Mouse (Mus musculus): ENCODE data around the gene Lzts3. TPM values are rescaled to one million over a fixed set of nuclear protein-coding genes. Genes with fewer than 3 reads are reported as not detected.

Lzts3 gene
- total and polyA plus RNA-seq, 2 experiments from 2014 or later = 20.0 to 76.8 TPM

DNA sequence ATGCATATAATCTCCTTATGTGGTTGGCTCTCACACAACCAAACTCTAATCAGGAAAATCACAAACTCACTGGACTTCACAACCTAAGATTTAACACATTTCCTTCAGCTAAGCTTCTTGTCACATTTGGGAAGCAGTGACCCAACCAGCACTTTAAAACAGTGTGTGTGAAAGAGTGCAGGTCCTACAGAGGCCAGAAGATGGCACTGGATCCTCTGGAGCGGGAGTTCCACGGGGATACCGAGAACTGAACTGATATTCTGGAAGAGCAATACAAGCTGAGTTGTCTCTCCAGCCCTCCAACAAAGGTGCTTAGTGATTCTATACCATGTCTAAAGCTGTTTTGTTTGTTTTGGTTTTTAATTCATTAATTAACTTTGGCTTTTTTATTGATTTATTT, 29.5 kb downstream of the Lzts3 start:
- DNase-seq (ENCODE audit: low spot score) (peak; percentile 31), ATAC-seq (no peak)
- Histone ChIP-seq H3K36me3 (ENCODE audit: insufficient read depth, low read length) (peaks cover 15% of the 10 kb centered on the region), H3K4me3 (ENCODE audit: low read length) (no peak overlapping the region), H3K4me2 (ENCODE audit: low read depth, low read length) (no peak overlapping the region), H3K9ac (replicated peaks; ENCODE audit: low read length) (no peak overlapping the region), H3K27me3 (ENCODE audit: insufficient read depth, low read length) (no peaks in the 10 kb centered on the region), H3K4me1 (ENCODE audit: insufficient read depth, low read length) (no peaks in the 10 kb centered on the region), H3K9me3 (ENCODE audit: low read length) (no peaks in the 10 kb centered on the region), H3K27ac (no peak overlapping the region)
- WGBS = 62% methylated on average over 3 of the region's 3 CpGs
- TF ChIP-seq CTCF (IDR thresholded peaks at IDR 0.05; ENCODE audit: low read depth) = peak; percentile 55

DNA sequence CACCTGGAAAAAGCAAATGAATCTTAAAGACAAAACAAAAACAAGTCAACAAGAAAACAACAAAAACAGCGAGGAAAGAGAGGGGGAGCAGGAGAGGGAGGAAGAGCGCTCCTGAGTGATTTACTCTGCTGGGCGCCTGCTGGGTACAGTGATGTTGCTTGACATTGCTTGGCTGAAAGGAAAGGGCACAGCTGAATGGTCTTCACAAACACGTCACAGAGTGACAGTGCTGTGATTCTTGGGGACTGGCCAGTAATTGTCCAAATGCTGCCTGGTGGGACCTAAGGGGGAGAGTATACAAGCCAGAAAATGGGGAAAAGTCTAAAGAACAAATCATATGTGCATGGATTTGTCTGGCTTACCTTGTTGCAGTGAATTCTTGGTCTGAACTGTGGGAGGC, 40.4 kb downstream of the Lzts3 start:
- H3K4me1 ChIP-seq (ENCODE audit: insufficient read depth, low read length) = no peaks in the 10 kb centered on the region
- no peak for ATAC-seq
- H3K27ac ChIP-seq = no peak overlapping the region
- H3K9me3 ChIP-seq (ENCODE audit: low read length) = no peaks in the 10 kb centered on the region
- no peaks in the 10 kb centered on the region for H3K27me3 ChIP-seq (ENCODE audit: insufficient read depth, low read length)
- TF ChIP-seq CTCF (IDR thresholded peaks at IDR 0.05; ENCODE audit: low read depth) = no peak
- H3K36me3 ChIP-seq (ENCODE audit: insufficient read depth, low read length) = peaks cover 33% of the 10 kb centered on the region
- DNase-seq (ENCODE audit: low spot score) = no peak
- H3K4me3 ChIP-seq (ENCODE audit: low read length) = no peak overlapping the region
- no peak overlapping the region for H3K9ac ChIP-seq (replicated peaks; ENCODE audit: low read length)
- H3K4me2 ChIP-seq (ENCODE audit: low read depth, low read length) = no peak overlapping the region
- 71% methylated on average over 4 of the region's 4 CpGs for WGBS

DNA sequence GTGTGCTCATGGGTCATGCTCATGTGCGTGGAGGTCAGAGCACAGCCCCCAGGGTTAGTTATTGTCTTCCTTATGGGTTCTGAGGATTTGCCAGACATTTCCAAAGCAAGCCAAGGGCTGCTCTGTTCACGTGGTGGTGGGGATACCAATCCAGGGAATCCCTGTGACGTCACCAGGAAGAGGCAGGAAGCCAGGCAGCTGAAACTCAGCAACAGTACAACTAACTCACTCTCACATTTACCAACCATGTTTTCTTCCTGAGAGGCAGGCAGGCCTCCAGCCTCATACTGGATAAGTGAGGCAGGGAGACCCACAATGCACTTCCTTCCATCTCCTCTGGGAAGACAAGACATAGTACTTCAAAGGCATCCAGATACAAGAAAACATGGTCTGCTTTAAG, 44.2 kb downstream of the Lzts3 start:
- Histone ChIP-seq H3K9ac (replicated peaks; ENCODE audit: low read length) (no peak overlapping the region), H3K9me3 (ENCODE audit: low read length) (no peaks in the 10 kb centered on the region), H3K27me3 (ENCODE audit: insufficient read depth, low read length) (no peaks in the 10 kb centered on the region), H3K4me2 (ENCODE audit: low read depth, low read length) (no peak overlapping the region), H3K27ac (no peak overlapping the region), H3K4me3 (ENCODE audit: low read length) (no peak overlapping the region), H3K4me1 (ENCODE audit: insufficient read depth, low read length) (no peaks in the 10 kb centered on the region), H3K36me3 (ENCODE audit: insufficient read depth, low read length) (peaks cover 38% of the 10 kb centered on the region)
- WGBS = 62% methylated on average over 3 of the region's 3 CpGs
- no peak for TF ChIP-seq CTCF (IDR thresholded peaks at IDR 0.05; ENCODE audit: low read depth)
- no peak for DNase-seq (ENCODE audit: low spot score)
- no peak for ATAC-seq

DNA sequence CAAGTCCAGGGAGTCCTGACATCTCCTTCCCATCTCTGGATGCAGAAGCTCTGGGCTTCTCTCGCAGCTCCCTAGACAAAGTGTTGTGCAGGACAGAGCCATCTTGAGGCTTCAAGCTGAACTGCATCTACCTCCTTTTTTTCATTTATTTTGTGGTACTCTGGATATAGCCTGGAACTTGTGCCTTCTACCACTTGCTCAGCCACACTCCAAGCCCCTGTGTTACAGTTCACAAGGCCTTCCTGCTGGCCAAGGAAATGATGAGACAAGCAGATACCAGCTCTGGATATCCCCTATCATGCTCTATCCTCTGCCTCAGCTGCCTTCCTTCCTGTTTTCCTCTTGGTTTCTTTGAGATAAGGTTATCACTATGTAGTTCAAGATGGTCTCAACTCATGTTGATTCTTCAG, 45.0 kb downstream of the Lzts3 start:
- H3K36me3 ChIP-seq (ENCODE audit: insufficient read depth, low read length) = peaks cover 33% of the 10 kb centered on the region
- H3K9me3 ChIP-seq (ENCODE audit: low read length) = no peaks in the 10 kb centered on the region
- 4% methylated on average over 1 of the region's 1 CpGs for WGBS
- DNase-seq (ENCODE audit: low spot score) (peak; percentile 76), ATAC-seq (peak; percentile 53)
- H3K4me2 ChIP-seq (ENCODE audit: low read depth, low read length) = no peak overlapping the region
- H3K27me3 ChIP-seq (ENCODE audit: insufficient read depth, low read length) = no peaks in the 10 kb centered on the region
- peak; percentile 75 for TF ChIP-seq CTCF (IDR thresholded peaks at IDR 0.05; ENCODE audit: low read depth)
- H3K27ac ChIP-seq = no peak overlapping the region
- H3K9ac ChIP-seq (replicated peaks; ENCODE audit: low read length) = no peak overlapping the region
- H3K4me3 ChIP-seq (ENCODE audit: low read length) = no peak overlapping the region
- H3K4me1 ChIP-seq (ENCODE audit: insufficient read depth, low read length) = no peaks in the 10 kb centered on the region

DNA sequence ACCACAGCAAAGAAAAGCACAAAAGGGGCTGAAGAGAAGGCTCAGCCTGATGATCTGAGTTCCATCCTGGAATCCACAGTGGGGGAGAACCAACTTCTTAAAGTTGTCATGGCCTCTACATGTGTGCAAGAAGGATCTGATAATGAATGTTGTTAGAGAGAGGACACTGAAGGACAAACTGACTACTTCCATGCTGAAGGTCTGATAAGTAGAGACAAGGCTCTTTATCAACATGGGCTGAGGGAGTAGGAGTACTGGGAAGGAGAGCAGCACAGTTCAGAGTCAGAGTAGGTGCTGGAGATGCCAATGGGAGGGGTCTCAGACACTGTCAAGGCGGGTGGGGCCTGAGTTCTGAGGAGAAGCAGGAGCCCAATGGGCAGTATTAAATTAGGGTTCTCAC, 47.0 kb downstream of the Lzts3 start:
- H3K27me3 ChIP-seq (ENCODE audit: insufficient read depth, low read length) = no peaks in the 10 kb centered on the region
- no peak for TF ChIP-seq CTCF (IDR thresholded peaks at IDR 0.05; ENCODE audit: low read depth)
- DNase-seq (ENCODE audit: low spot score) = no peak
- H3K9ac ChIP-seq (replicated peaks; ENCODE audit: low read length) = no peak overlapping the region
- peaks cover 38% of the 10 kb centered on the region for H3K36me3 ChIP-seq (ENCODE audit: insufficient read depth, low read length)
- whole genome bisulfite sequencing = 96% methylated on average over 1 of the region's 1 CpGs
- H3K9me3 ChIP-seq (ENCODE audit: low read length) = no peaks in the 10 kb centered on the region
- no peaks in the 10 kb centered on the region for H3K4me1 ChIP-seq (ENCODE audit: insufficient read depth, low read length)
- no peak overlapping the region for H3K4me2 ChIP-seq (ENCODE audit: low read depth, low read length)
- no peak overlapping the region for H3K27ac ChIP-seq
- no peak overlapping the region for H3K4me3 ChIP-seq (ENCODE audit: low read length)
- no peak for ATAC-seq

DNA sequence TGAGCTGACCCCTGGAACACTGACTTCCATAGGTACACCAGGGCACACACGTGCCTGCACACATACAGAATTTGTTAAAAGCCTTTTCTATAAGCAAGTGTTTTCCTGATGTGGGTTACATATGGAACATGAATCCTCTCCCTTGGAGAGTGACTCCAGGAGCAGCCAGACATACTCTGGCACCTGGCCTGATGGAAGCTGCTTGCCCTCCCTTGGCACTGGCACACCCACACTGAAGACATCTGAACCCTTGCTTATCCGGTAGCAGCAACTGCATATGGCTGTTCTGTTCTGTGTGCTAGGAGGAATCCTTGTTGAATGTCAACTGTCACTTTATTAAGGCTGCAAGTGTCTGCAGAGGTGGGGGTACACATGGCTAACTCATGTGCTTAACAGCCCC, 51.6 kb downstream of the Lzts3 start:
- H3K4me3 ChIP-seq (ENCODE audit: low read length) = no peak overlapping the region
- H3K27ac ChIP-seq = no peak overlapping the region
- no peak overlapping the region for H3K9ac ChIP-seq (replicated peaks; ENCODE audit: low read length)
- ATAC-seq (no peak), DNase-seq (ENCODE audit: low spot score) (no peak)
- WGBS = 88% methylated on average over 2 of the region's 2 CpGs
- H3K4me1 ChIP-seq (ENCODE audit: insufficient read depth, low read length) = no peaks in the 10 kb centered on the region
- H3K9me3 ChIP-seq (ENCODE audit: low read length) = no peaks in the 10 kb centered on the region
- no peak for TF ChIP-seq CTCF (IDR thresholded peaks at IDR 0.05; ENCODE audit: low read depth)
- peaks cover 24% of the 10 kb centered on the region for H3K36me3 ChIP-seq (ENCODE audit: insufficient read depth, low read length)
- no peaks in the 10 kb centered on the region for H3K27me3 ChIP-seq (ENCODE audit: insufficient read depth, low read length)
- H3K4me2 ChIP-seq (ENCODE audit: low read depth, low read length) = no peak overlapping the region

DNA sequence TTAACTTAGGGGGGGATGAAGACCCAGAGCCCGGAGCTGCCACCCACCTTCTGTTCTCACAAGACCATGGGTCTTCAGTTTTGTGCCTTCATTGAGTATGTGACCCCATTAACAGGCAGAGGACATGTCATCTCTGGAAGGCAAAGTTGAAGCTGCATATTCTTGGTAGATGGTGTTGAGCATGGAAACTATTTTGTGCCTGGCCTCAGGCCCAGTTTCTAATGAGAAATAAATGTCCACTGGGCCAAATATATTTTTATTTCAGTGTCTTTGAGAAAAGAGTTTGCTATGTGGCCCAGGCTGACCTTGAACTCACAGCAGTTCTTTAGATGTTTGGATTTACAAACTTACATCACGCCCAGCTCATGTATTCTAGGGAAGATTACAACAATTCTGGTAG, 52.8 kb downstream of the Lzts3 start:
- DNase-seq (ENCODE audit: low spot score) (no peak), ATAC-seq (no peak)
- TF ChIP-seq CTCF (IDR thresholded peaks at IDR 0.05; ENCODE audit: low read depth) = no peak
- Histone ChIP-seq H3K4me2 (ENCODE audit: low read depth, low read length) (no peak overlapping the region), H3K4me1 (ENCODE audit: insufficient read depth, low read length) (no peaks in the 10 kb centered on the region), H3K36me3 (ENCODE audit: insufficient read depth, low read length) (peaks cover 17% of the 10 kb centered on the region), H3K27me3 (ENCODE audit: insufficient read depth, low read length) (no peaks in the 10 kb centered on the region), H3K9me3 (ENCODE audit: low read length) (no peaks in the 10 kb centered on the region), H3K27ac (no peak overlapping the region), H3K4me3 (ENCODE audit: low read length) (no peak overlapping the region), H3K9ac (replicated peaks; ENCODE audit: low read length) (no peak overlapping the region)
- 91% methylated on average over 2 of the region's 2 CpGs for WGBS

All from hindbrain, postnatal 0 days (tissue).